Mouse (Mus musculus) ES-Bruce4 (cell line): ENCODE measurements at regions not wholly inside any gene's neighbourhood (a gene's known extent, or its start where the extent isn't known, plus 50 kb on each side); places are given as distances from the start of the nearest gene placed in this dataset.

Experiments
- CTCF ChIP-seq: IDR thresholded peaks from one replicate; pipeline ENCODE4 v1.8.1; 2011; ENCODE audit warnings: low read depth, low read length
- EP300 ChIP-seq: IDR thresholded peaks from 2 replicates; pipeline ENCODE4 v1.6.1; 2011; ENCODE audit warnings: low read depth, low read length; ENCODE audit not compliant: insufficient read depth

- TF ChIP-seq CTCF (no peak), EP300 (no peak)
Observed at GRCm38 (mm10) chr12:39605289-39605688, 432.5 kb downstream of the Arl4a start.
